Mouse (Mus musculus): ENCODE measurements around the gene Hist1h2ab. TPM values are rescaled to one million over a fixed set of nuclear protein-coding genes. Genes with fewer than 3 reads are reported as not detected.
"Not testable (repeated sequence)": the region's sequence is repeated elsewhere in the genome, so short reads cannot be mapped to it uniquely, and the experiment has no call there.

Hist1h2ab gene
- polyA plus RNA-seq, 3 experiments from 2014 or later: 14.8 TPM; not detected in 2

- no peak for ATAC-seq
Measured at GRCm38 (mm10) chr13:23755000-23755399, 4.1 kb downstream of the Hist1h2ab start.

- peak; percentile 63 for ATAC-seq
Measured at GRCm38 (mm10) chr13:23756790-23757189, 5.9 kb downstream of the Hist1h2ab start, which contains the start of gene Hist1h4b. Hist1h4b (plus strand) TSS chr13:23757013.

- ATAC-seq: no peak
Measured at GRCm38 (mm10) chr13:23757211-23757773, 6.4 kb downstream of the Hist1h2ab start.

GRCm38 (mm10) chr13:23757921-23758320, 7.0 kb downstream of the Hist1h2ab start:
- ATAC-seq: no peak

- no peak for ATAC-seq
Measured at GRCm38 (mm10) chr13:23759251-23759771, 8.4 kb downstream of the Hist1h2ab start.

- no peak for ATAC-seq
Measured at GRCm38 (mm10) chr13:23759916-23760239, 9.0 kb downstream of the Hist1h2ab start.

- ATAC-seq: no peak
Measured at GRCm38 (mm10) chr13:23760240-23760971, 9.5 kb downstream of the Hist1h2ab start.

GRCm38 (mm10) chr13:23760972-23761864, 10.3 kb downstream of the Hist1h2ab start, which contains the start of gene Hist1h4a:
Hist1h4a (minus strand) TSS chr13:23761230.
- peak; percentile 63 for ATAC-seq

- peak; percentile 69 for ATAC-seq
Measured at GRCm38 (mm10) chr13:23761871-23762821, 11.2 kb downstream of the Hist1h2ab start, which contains the start of gene Hist1h3a. Hist1h3a (minus strand) TSS chr13:23762386.

- ATAC-seq: no peak
Measured at GRCm38 (mm10) chr13:23763242-23763585, 12.3 kb downstream of the Hist1h2ab start.

- peak; percentile 45 for ATAC-seq
Measured at GRCm38 (mm10) chr13:23763586-23764323, 12.8 kb downstream of the Hist1h2ab start, which contains the start of gene Hist1h1a. Hist1h1a (plus strand) TSS chr13:23763666.

- no peak for ATAC-seq
Measured at GRCm38 (mm10) chr13:23764324-23765171, 13.6 kb downstream of the Hist1h2ab start.

GRCm38 (mm10) chr13:23765172-23765513, 14.2 kb downstream of the Hist1h2ab start:
- ATAC-seq: no peak

GRCm38 (mm10) chr13:23766772-23767171, 15.8 kb downstream of the Hist1h2ab start:
- ATAC-seq: no peak

GRCm38 (mm10) chr13:23768834-23769397, 18.0 kb downstream of the Hist1h2ab start:
- ATAC-seq: no peak

- ATAC-seq: not testable (repeated sequence)
Measured at GRCm38 (mm10) chr13:23769613-23770012, 18.7 kb downstream of the Hist1h2ab start, which contains the start of gene Trim38. Trim38 (plus strand) TSS chr13:23769913.

GRCm38 (mm10) chr13:23772561-23773313, 21.8 kb downstream of the Hist1h2ab start:
- ATAC-seq: no peak

- no peak for ATAC-seq
Measured at GRCm38 (mm10) chr13:23778339-23778738, 27.4 kb downstream of the Hist1h2ab start.

- ATAC-seq: no peak
Measured at GRCm38 (mm10) chr13:23779025-23779424, 28.1 kb downstream of the Hist1h2ab start.
